Mouse (Mus musculus) midbrain, embryonic 11.5 days (tissue): ENCODE measurements at regions not wholly inside any gene's neighbourhood (a gene's known extent, or its start where the extent isn't known, plus 50 kb on each side); places are given as distances from the start of the nearest gene placed in this dataset.

Source experiments
- ATAC-seq: fragments of 200-750 bp; cut with Nextera tagmentation; 2 replicates; pipeline ENCODE4 v1.8.0; 2017; ENCODE audit warnings: moderate TSS enrichment, moderate library complexity; ENCODE audit not compliant: low FRiP score
- DNase-seq: peaks from one replicate; pipeline ENCODE4 v3.0.0; 2015; ENCODE audit warnings: low spot score; ENCODE audit errors: missing footprints
- H3K27ac ChIP-seq: fragments of 300-500 bp; sonication (generic); 2 replicates; pipeline ENCODE4 v1.5.1; 2014; ENCODE audit warnings: low read depth, low read length
- H3K27me3 ChIP-seq: fragments of 300-500 bp; sonication (generic); 2 replicates; pipeline ENCODE4 v1.6.1; 2014; ENCODE audit warnings: mild to moderate bottlenecking, low read length, moderate library complexity, mixed read lengths; ENCODE audit not compliant: control insufficient read depth, insufficient read depth
- H3K36me3 ChIP-seq: fragments of 300-500 bp; sonication (generic); 2 replicates; pipeline ENCODE4 v1.6.1; 2014; ENCODE audit warnings: mild to moderate bottlenecking, low read length, moderate library complexity, mixed read lengths; ENCODE audit not compliant: control insufficient read depth, insufficient read depth
- H3K4me1 ChIP-seq: fragments of 300-500 bp; sonication (generic); 2 replicates; pipeline ENCODE4 v1.6.1; 2014; ENCODE audit warnings: low read length; ENCODE audit not compliant: control insufficient read depth, insufficient read depth
- H3K4me2 ChIP-seq: fragments of 300-500 bp; sonication (generic); 2 replicates; pipeline ENCODE4 v1.6.1; 2014; ENCODE audit warnings: mild to moderate bottlenecking, moderate library complexity
- H3K4me3 ChIP-seq: fragments of 300-500 bp; sonication (generic); 2 replicates; pipeline ENCODE4 v1.5.1; 2014; ENCODE audit warnings: low read depth, low read length
- H3K9ac ChIP-seq: fragments of 300-500 bp; sonication (generic); 2 replicates; pipeline ENCODE4 v1.6.1; 2014; ENCODE audit warnings: low read length
- H3K9me3 ChIP-seq: fragments of 300-500 bp; sonication (generic); 2 replicates; pipeline ENCODE4 v1.6.1; 2016; ENCODE audit warnings: low read length; ENCODE audit not compliant: control insufficient read depth
- WGBS: fragments of 180-500 bp; shearing (Covaris S2); extraction: QIAGEN DNeasy Blood & Tissue Kit; methylation state at CpG from one replicate; pipeline ENCODE4 v1.1.7; 2014; 5-methylcytosine and 5-hydroxymethylcytosine counted together

DNA sequence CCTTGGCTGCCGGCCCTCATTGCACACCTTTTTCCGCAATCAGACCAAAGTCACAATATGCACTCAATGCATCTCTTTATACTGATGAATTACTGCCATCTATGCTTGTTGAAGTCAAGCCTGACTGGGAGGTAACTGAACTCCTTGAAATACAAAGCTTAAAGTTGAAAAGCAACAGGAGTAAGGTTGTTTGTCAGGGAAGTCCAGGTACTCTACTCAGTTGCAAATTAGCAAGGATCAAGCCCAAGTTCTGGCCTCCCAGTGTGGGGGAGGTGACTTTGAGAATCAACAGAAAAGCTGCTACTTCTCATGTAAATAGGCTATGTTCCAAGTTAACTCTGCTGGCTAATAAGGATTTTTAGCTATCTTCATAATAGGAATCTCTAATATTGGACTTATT lies 151.0 kb upstream of the Gm49339 start:
- ATAC-seq = no peak
- WGBS = 90% methylated on average over 2 of the region's 2 CpGs
- DNase-seq = no peak
- Histone ChIP-seq H3K4me1 (no peaks in the 10 kb centered on the region), H3K9ac (no peak overlapping the region), H3K9me3 (no peaks in the 10 kb centered on the region), H3K4me3 (no peak overlapping the region), H3K36me3 (no peaks in the 10 kb centered on the region), H3K27me3 (no peaks in the 10 kb centered on the region), H3K27ac (no peak overlapping the region), H3K4me2 (no peak overlapping the region)
